Mouse (Mus musculus): ENCODE data around the gene Ncor1.

Gene Ncor1

GRCm38 (mm10) chr11:62269097-62269496 is 189.2 kb downstream of the Ncor1 start:
- DNase-seq (ENCODE audit: low read depth in 1 of 2, low spot score in 2 of 2) = no peak

- no peak for DNase-seq (ENCODE audit: low read depth in 1 of 2, low spot score in 2 of 2)
Observed at GRCm38 (mm10) chr11:62268381-62268780, 190.0 kb downstream of the Ncor1 start.

GRCm38 (mm10) chr11:62266466-62267214 is 191.7 kb downstream of the Ncor1 start:
- DNase-seq (ENCODE audit: low read depth in 1 of 2, low spot score in 2 of 2) = no peak

All from monocyte, adult 2 months (primary cell).